ENCODE assay signal across 19 mouse cellular contexts in the genomic region with DNA sequence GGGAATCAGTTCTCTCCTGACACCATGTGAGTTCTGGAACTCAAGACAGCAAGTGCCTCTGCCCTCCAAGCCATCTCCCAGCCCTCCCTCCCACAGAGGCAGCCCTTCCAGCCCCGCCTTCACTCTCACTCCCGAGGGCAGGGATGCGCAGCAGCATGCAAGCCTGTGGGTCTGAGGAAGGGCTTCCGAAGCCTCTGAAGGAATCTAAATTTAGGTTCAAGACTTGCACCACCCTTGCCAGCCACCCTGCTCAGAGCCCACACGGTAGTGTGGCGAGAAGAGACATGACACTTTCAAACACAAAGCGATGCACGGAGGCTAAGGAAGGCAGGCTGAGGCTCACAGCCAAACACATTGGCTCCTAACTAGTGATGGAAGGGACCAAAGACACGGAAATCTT. TPM values are rescaled to one million over a fixed set of nuclear protein-coding genes. Genes with fewer than 3 reads are reported as not detected.
DNase-seq lines count a peak whose midpoint lies in the region; TF ChIP-seq lines count a peak whose summit lies in the region.
"Had no signal": no experiment of that assay in that cellular context is flagged by ENCODE, and none has a peak within 500 bp of the region (broad histone marks: within the 10 kb centered on the region; RNA-seq: fewer than 3 reads in every experiment).

No protein-coding gene starts in this region.

- H3K4me3 ChIP-seq in left cerebral cortex, adult 2 months, result no peak overlapping the region
- H3K4me3 ChIP-seq in E14TG2a.4 (replicated peaks; ENCODE audit: low read length), result peak overlapping the region; percentile 58
- H3K4me3 ChIP-seq: embryonic facial prominence, embryonic 13.5 days; forebrain, embryonic 15.5 days; limb, embryonic 10.5 days; liver, embryonic 12.5 days; midbrain, embryonic 10.5 days had no signal

- peak; percentile 38 to 47 for DNase-seq in frontal cortex, postnatal 36 days (ENCODE audit: low spot score in 2 of 2)
- DNase-seq in frontal cortex, postnatal 10 days (ENCODE audit: low spot score in 2 of 2), result no peak
- no peak for DNase-seq in left cerebral cortex, adult 2 months (ENCODE audit: extremely low spot score in 1 of 2, low spot score in 2 of 2)
- DNase-seq in left cerebral cortex, postnatal 10 days (ENCODE audit: extremely low spot score in 1 of 2, low spot score in 2 of 2), result no peak
- peak; percentile 53 for DNase-seq in ZHBTc4 (ENCODE audit: low read depth, low spot score)
- DNase-seq in testis, postnatal 10 days (ENCODE audit: low spot score), result no peak
- DNase-seq: adrenal gland, postnatal 10 days; B cell, adult 2 months; cerebellum, adult 11 months; gastrocnemius, postnatal 36 days; kidney, postnatal 36 days; lung, adult 2 months had no signal

- peaks cover 48% of the 10 kb centered on the region for H3K4me1 ChIP-seq in E14TG2a.4 (replicated peaks; ENCODE audit: low read depth, low read length)
- H3K4me1 ChIP-seq: liver, embryonic 12.5 days had no signal

- no peaks in the 10 kb centered on the region for H3K27me3 ChIP-seq in E14TG2a.4 (ENCODE audit: insufficient read depth, low read length)
- H3K27me3 ChIP-seq: embryonic facial prominence, embryonic 13.5 days; forebrain, embryonic 15.5 days; liver, embryonic 12.5 days had no signal

- H3K27ac ChIP-seq in left cerebral cortex, adult 2 months, result peak overlapping the region; percentile 61
- H3K27ac ChIP-seq: embryonic facial prominence, embryonic 13.5 days; forebrain, embryonic 15.5 days; limb, embryonic 10.5 days; liver, embryonic 12.5 days; macrophage; midbrain, embryonic 10.5 days had no signal

- intact Hi-C loops in left cerebral cortex, adult 2 months (cut with DNase I), result no loop called here
- intact Hi-C loops in left cerebral cortex, postnatal 10 days (cut with DNase I), result no loop called here

- no peaks in the 10 kb centered on the region for H3K36me3 ChIP-seq in E14TG2a.4 (ENCODE audit: insufficient read depth, low read length)
- H3K36me3 ChIP-seq: embryonic facial prominence, embryonic 13.5 days; forebrain, embryonic 15.5 days; limb, embryonic 10.5 days; liver, embryonic 12.5 days; midbrain, embryonic 10.5 days had no signal

- H3K9me3 ChIP-seq in E14TG2a.4 (ENCODE audit: low read length), result no peaks in the 10 kb centered on the region
- H3K9me3 ChIP-seq: embryonic facial prominence, embryonic 13.5 days; forebrain, embryonic 15.5 days; limb, embryonic 10.5 days; liver, embryonic 12.5 days; midbrain, embryonic 10.5 days had no signal

- TF ChIP-seq CTCF in left cerebral cortex, adult 2 months (IDR thresholded peaks at IDR 0.05), result no peak; the same call in none of the 2 replicates
- no peak for TF ChIP-seq CTCF in E14TG2a.4 (conservative IDR thresholded peaks at IDR 0.05; ENCODE audit: low read length)

RNA-seq across cellular contexts. Expression of a gene that starts 23.2 kb away (rescaled TPM):
- total RNA-seq in left cerebral cortex, adult 2 months (2021), result 10 to 100 TPM; 35.2 to 40.7 TPM
- 10 to 100 TPM; 39.4 to 40.2 TPM for total RNA-seq in left cerebral cortex, postnatal 10 days (2021)

Comparison
In these comparisons a context has a peak if more than half of its experiments do, and no peak if none do; other contexts are left out.
1. DNase-seq: peak in frontal cortex, postnatal 36 days (2 of 2) and ZHBTc4 (single experiment); none in frontal cortex, postnatal 10 days (0 of 2), left cerebral cortex, adult 2 months (0 of 2), left cerebral cortex, postnatal 10 days (0 of 2) and testis, postnatal 10 days (single experiment).